Mouse (Mus musculus) forebrain, embryonic 12.5 days (tissue): ENCODE results near the gene Samhd1. TPM values are rescaled to one million over a fixed set of nuclear protein-coding genes. Genes with fewer than 3 reads are reported as not detected.
A peak's percentile ranks its signal among the peaks of the same experiment; 100 is the strongest.

ENCODE experiments used
- ATAC-seq: fragments of 200-750 bp; cut with Nextera tagmentation; 2 replicates; pipeline ENCODE4 v1.8.0; 2017; ENCODE audit warnings: moderate TSS enrichment; ENCODE audit not compliant: low FRiP score
- H3K27ac ChIP-seq: fragments of 300-500 bp; sonication (generic); 2 replicates; pipeline ENCODE4 v1.5.1; 2016; ENCODE audit warnings: mild to moderate bottlenecking
- H3K27me3 ChIP-seq: fragments of 300-500 bp; sonication (generic); 2 replicates; pipeline ENCODE4 v1.6.1; 2016; ENCODE audit warnings: mild to moderate bottlenecking
- H3K36me3 ChIP-seq: fragments of 300-500 bp; sonication (generic); replicated peaks from 2 replicates; pipeline ENCODE4 v1.6.1; 2016; ENCODE audit warnings: mild to moderate bottlenecking
- H3K4me1 ChIP-seq: fragments of 300-500 bp; sonication (generic); 2 replicates; pipeline ENCODE4 v1.6.1; 2016
- H3K4me2 ChIP-seq: fragments of 300-500 bp; sonication (generic); 2 replicates; pipeline ENCODE4 v1.6.1; 2016; ENCODE audit warnings: mild to moderate bottlenecking, moderate library complexity
- H3K4me3 ChIP-seq: fragments of 300-500 bp; sonication (generic); replicated peaks from 2 replicates; pipeline ENCODE4 v1.5.1; 2016; ENCODE audit warnings: mild to moderate bottlenecking
- H3K9ac ChIP-seq: fragments of 300-500 bp; sonication (generic); 2 replicates; pipeline ENCODE4 v1.6.1; 2016; ENCODE audit warnings: mild to moderate bottlenecking
- H3K9me3 ChIP-seq: fragments of 300-500 bp; sonication (generic); 2 replicates; pipeline ENCODE4 v1.6.1; 2016
- WGBS: fragments of 180-500 bp; shearing (Covaris S2); methylation state at CpG from one replicate; pipeline ENCODE4 v1.1.7; 2016; 5-methylcytosine and 5-hydroxymethylcytosine counted together
- polyA plus RNA-seq: library from polyadenylated mRNA; unstranded; fragments of >200 nt; fragmentation: Nextera tagmentation; extraction: Ambion mirVana; gene quantifications from 2 replicates; pipeline ENCODE4 v1.2.1, GENCODE M21; 2016

The Samhd1 gene
- polyA plus RNA-seq, 1 experiment from 2014 or later: 22.6 TPM

- peaks cover 7% of the 10 kb centered on the region for H3K36me3 ChIP-seq
- H3K4me1 ChIP-seq: peaks cover 72% of the 10 kb centered on the region
- H3K27me3 ChIP-seq: no peaks in the 10 kb centered on the region
- no peak overlapping the region for H3K9ac ChIP-seq
- H3K4me3 ChIP-seq: no peak overlapping the region
- no peak for ATAC-seq
- 84% methylated on average over 7 of the region's 7 CpGs for WGBS
- no peaks in the 10 kb centered on the region for H3K9me3 ChIP-seq
- H3K4me2 ChIP-seq: no peak overlapping the region
- H3K27ac ChIP-seq: no peak overlapping the region
These were observed 69.2 kb downstream of the Samhd1 start for GRCm38 (mm10) chr2:157065879-157066226.

GRCm38 (mm10) chr2:157064978-157065878 lies 69.8 kb downstream of the Samhd1 start:
- no peak for ATAC-seq
- 88% methylated on average over 14 of the region's 14 CpGs for WGBS
- peaks cover 66% of the 10 kb centered on the region for H3K4me1 ChIP-seq

GRCm38 (mm10) chr2:157064136-157064535 lies 70.9 kb downstream of the Samhd1 start:
- H3K4me1 ChIP-seq: peaks cover 61% of the 10 kb centered on the region
- H3K36me3 ChIP-seq: peaks cover 19% of the 10 kb centered on the region
- H3K4me2 ChIP-seq: no peak overlapping the region
- no peak for ATAC-seq
- H3K4me3 ChIP-seq: no peak overlapping the region
- H3K27ac ChIP-seq: peak overlapping the region; percentile 47; the same call in 1 of the 2 replicates
- H3K9ac ChIP-seq: no peak overlapping the region
- no peaks in the 10 kb centered on the region for H3K9me3 ChIP-seq
- no peaks in the 10 kb centered on the region for H3K27me3 ChIP-seq
- WGBS: 78% methylated on average over 7 of the region's 7 CpGs

More at GRCm38 (mm10) chr2:157064978-157065878, 69.8 kb downstream of the Samhd1 start:
- H3K36me3 ChIP-seq: peaks cover 8% of the 10 kb centered on the region
- no peaks in the 10 kb centered on the region for H3K27me3 ChIP-seq
- H3K9me3 ChIP-seq: no peaks in the 10 kb centered on the region
- no peak overlapping the region for H3K4me2 ChIP-seq
- no peak overlapping the region for H3K27ac ChIP-seq
- no peak overlapping the region for H3K4me3 ChIP-seq
- H3K9ac ChIP-seq: no peak overlapping the region; the same call in 1 of the 2 replicates

DNA sequence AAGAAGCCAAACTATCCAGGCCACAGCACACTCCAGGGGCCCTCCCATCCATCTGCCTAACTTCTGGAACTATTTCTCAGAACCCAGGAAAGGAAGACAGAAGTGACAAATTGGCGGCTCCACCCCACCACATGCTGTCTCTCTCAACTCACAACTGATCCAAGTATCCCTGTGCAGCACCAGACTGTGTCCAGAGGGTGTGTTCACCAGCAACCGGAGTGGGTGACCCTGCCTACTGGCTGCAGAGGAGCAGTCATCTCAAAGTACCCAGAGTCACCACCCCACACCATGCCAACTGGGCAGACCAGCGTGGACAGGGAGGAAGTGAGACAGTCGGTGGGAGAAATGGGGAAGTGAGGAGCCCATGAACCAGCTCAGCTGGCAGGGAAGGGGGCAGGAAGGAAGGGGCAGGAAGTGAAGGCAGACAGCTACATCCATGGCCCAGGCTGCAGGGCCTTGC lies 71.8 kb downstream of the Samhd1 start:
- no peaks in the 10 kb centered on the region for H3K9me3 ChIP-seq
- 85% methylated on average over 4 of the region's 4 CpGs for WGBS
- no peak overlapping the region for H3K27ac ChIP-seq
- no peak for ATAC-seq
- H3K36me3 ChIP-seq: peaks cover 21% of the 10 kb centered on the region
- H3K4me2 ChIP-seq: no peak overlapping the region
- H3K4me3 ChIP-seq: no peak overlapping the region
- peaks cover 62% of the 10 kb centered on the region for H3K4me1 ChIP-seq
- H3K27me3 ChIP-seq: no peaks in the 10 kb centered on the region
- no peak overlapping the region; the same call in 1 of the 2 replicates for H3K9ac ChIP-seq

- H3K9me3 ChIP-seq: no peaks in the 10 kb centered on the region
- peaks cover 58% of the 10 kb centered on the region for H3K4me1 ChIP-seq
- ATAC-seq: no peak
- H3K4me3 ChIP-seq: no peak overlapping the region
- WGBS: 90% methylated on average over 11 of the region's 11 CpGs
- H3K4me2 ChIP-seq: no peak overlapping the region
- H3K27me3 ChIP-seq: no peaks in the 10 kb centered on the region
- H3K36me3 ChIP-seq: peaks cover 38% of the 10 kb centered on the region
- H3K27ac ChIP-seq: no peak overlapping the region
- no peak overlapping the region for H3K9ac ChIP-seq
These were observed 74.3 kb downstream of the Samhd1 start for GRCm38 (mm10) chr2:157060557-157061305.

DNA sequence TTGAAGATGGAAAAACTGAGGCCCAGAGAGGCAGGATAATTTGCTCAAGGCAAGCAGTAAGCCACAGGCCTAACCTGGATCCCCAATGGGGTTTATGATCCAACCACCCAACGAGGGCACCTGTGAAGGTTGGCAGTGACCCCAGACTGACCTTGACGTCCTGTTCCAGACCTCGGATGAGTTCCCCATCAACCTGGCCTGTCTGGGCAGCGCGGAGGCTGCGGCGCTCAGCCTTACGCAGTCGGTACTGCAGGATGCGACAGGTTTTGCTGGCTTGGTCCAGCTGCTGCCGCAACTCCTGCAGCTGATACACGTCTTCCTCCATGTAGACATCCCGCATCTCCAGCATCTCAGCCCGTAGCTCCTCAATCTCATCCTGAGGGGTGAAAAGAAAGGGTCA lies 75.0 kb downstream of the Samhd1 start:
- Histone ChIP-seq H3K27ac (no peak overlapping the region), H3K4me3 (no peak overlapping the region), H3K9ac (no peak overlapping the region), H3K4me1 (peaks cover 52% of the 10 kb centered on the region), H3K27me3 (no peaks in the 10 kb centered on the region), H3K9me3 (no peaks in the 10 kb centered on the region), H3K36me3 (peaks cover 43% of the 10 kb centered on the region), H3K4me2 (no peak overlapping the region)
- WGBS: 96% methylated on average over 14 of the region's 14 CpGs
- ATAC-seq: no peak

GRCm38 (mm10) chr2:157059166-157059565 lies 75.9 kb downstream of the Samhd1 start:
- Histone ChIP-seq H3K27me3 (no peaks in the 10 kb centered on the region), H3K4me1 (peaks cover 47% of the 10 kb centered on the region), H3K4me3 (no peak overlapping the region), H3K36me3 (peaks cover 48% of the 10 kb centered on the region), H3K27ac (peak overlapping the region; percentile 94), H3K4me2 (peak overlapping the region; percentile 48), H3K9ac (0 out of 2 replicates have a peak overlapping the region, but pooled peaks have one; percentile 47), H3K9me3 (no peaks in the 10 kb centered on the region)
- WGBS: 46% methylated on average over 8 of the region's 8 CpGs
- 0 out of 2 replicates have a peak, but pooled peaks have one; percentile 10 for ATAC-seq

- peaks cover 53% of the 10 kb centered on the region for H3K36me3 ChIP-seq
These were observed 76.6 kb downstream of the Samhd1 start for GRCm38 (mm10) chr2:157058342-157058998.

GRCm38 (mm10) chr2:157057758-157058157 lies 77.3 kb downstream of the Samhd1 start:
- Histone ChIP-seq H3K4me2 (peak overlapping the region; percentile 48; the same call in 1 of the 2 replicates), H3K9me3 (no peaks in the 10 kb centered on the region), H3K27me3 (no peaks in the 10 kb centered on the region), H3K36me3 (peaks cover 60% of the 10 kb centered on the region), H3K4me3 (no peak overlapping the region), H3K4me1 (peaks cover 35% of the 10 kb centered on the region), H3K9ac (no peak overlapping the region), H3K27ac (peak overlapping the region; percentile 94)
- no peak for ATAC-seq
- 87% methylated on average over 4 of the region's 4 CpGs for WGBS

More at GRCm38 (mm10) chr2:157058342-157058998, 76.6 kb downstream of the Samhd1 start:
- no peaks in the 10 kb centered on the region for H3K27me3 ChIP-seq
- peak overlapping the region; percentile 94 for H3K27ac ChIP-seq
- peaks cover 42% of the 10 kb centered on the region for H3K4me1 ChIP-seq
- WGBS: 4% methylated on average over 18 of the region's 18 CpGs
- ATAC-seq: peak; percentile 93
- H3K9ac ChIP-seq: peak overlapping the region; percentile 47; the same call in 1 of the 2 replicates
- peak overlapping the region; percentile 19 for H3K4me3 ChIP-seq
- peak overlapping the region; percentile 48 for H3K4me2 ChIP-seq
- no peaks in the 10 kb centered on the region for H3K9me3 ChIP-seq

GRCm38 (mm10) chr2:157057186-157057585 lies 77.9 kb downstream of the Samhd1 start:
- 91% methylated on average over 3 of the region's 3 CpGs for WGBS
- Histone ChIP-seq H3K36me3 (peaks cover 66% of the 10 kb centered on the region), H3K4me2 (no peak overlapping the region), H3K4me3 (no peak overlapping the region), H3K9ac (no peak overlapping the region), H3K4me1 (peaks cover 29% of the 10 kb centered on the region), H3K27me3 (no peaks in the 10 kb centered on the region), H3K27ac (no peak overlapping the region), H3K9me3 (no peaks in the 10 kb centered on the region)
- ATAC-seq: no peak

- Histone ChIP-seq H3K36me3 (peaks cover 76% of the 10 kb centered on the region), H3K4me1 (peaks cover 34% of the 10 kb centered on the region), H3K9ac (no peak overlapping the region), H3K27me3 (no peaks in the 10 kb centered on the region), H3K27ac (no peak overlapping the region), H3K9me3 (no peaks in the 10 kb centered on the region), H3K4me2 (no peak overlapping the region), H3K4me3 (no peak overlapping the region)
- WGBS: 91% methylated on average over 6 of the region's 6 CpGs
- no peak for ATAC-seq
These were observed 79.3 kb downstream of the Samhd1 start for GRCm38 (mm10) chr2:157055721-157056120.

- Histone ChIP-seq H3K4me3 (no peak overlapping the region), H3K36me3 (peaks cover 76% of the 10 kb centered on the region), H3K9me3 (no peaks in the 10 kb centered on the region), H3K27me3 (no peaks in the 10 kb centered on the region), H3K4me2 (no peak overlapping the region), H3K4me1 (peaks cover 43% of the 10 kb centered on the region), H3K27ac (peak overlapping the region; percentile 36), H3K9ac (no peak overlapping the region)
- 70% methylated on average over 5 of the region's 5 CpGs for WGBS
- no peak for ATAC-seq
These were observed 80.2 kb downstream of the Samhd1 start for GRCm38 (mm10) chr2:157054816-157055215.
